ENCODE assay signal across 22 mouse cellular contexts in genomic region chr3:61039916-61040315, GRCm38 (mm10). TPM values are rescaled to one million over a fixed set of nuclear protein-coding genes. Genes with fewer than 3 reads are reported as not detected.
DNase-seq lines count a peak whose midpoint lies in the region; ATAC-seq and TF ChIP-seq lines count a peak whose summit lies in the region.
"Had no signal": no experiment of that assay in that cellular context is flagged by ENCODE, and none has a peak within 500 bp of the region (broad histone marks: within the 10 kb centered on the region; RNA-seq: fewer than 3 reads in every experiment).

No protein-coding gene starts in this region.

- no peak for ATAC-seq in hindbrain, postnatal 0 days
- no peak for ATAC-seq in hindbrain, embryonic 11.5 days (ENCODE audit: low FRiP score)
- ATAC-seq in midbrain, postnatal 0 days (ENCODE audit: low FRiP score) = no peak
- no peak for ATAC-seq in midbrain, embryonic 13.5 days
- ATAC-seq: activated CD4-positive, CD25-positive, alpha-beta regulatory T cell, adult 4 months; forebrain, embryonic 15.5 days; inflammation-experienced regulatory T-cells, adult 6 months; Patski had no signal

- no peak overlapping the region for H3K9ac ChIP-seq in hindbrain, postnatal 0 days (replicated peaks; ENCODE audit: low read length)
- no peak overlapping the region for H3K9ac ChIP-seq in hindbrain, embryonic 11.5 days (ENCODE audit: low read depth, low read length)
- H3K9ac ChIP-seq in midbrain, postnatal 0 days (replicated peaks; ENCODE audit: low read length, poor library complexity, severe bottlenecking) = no peak overlapping the region
- H3K9ac ChIP-seq in midbrain, embryonic 13.5 days (replicated peaks) = no peak overlapping the region
- H3K9ac ChIP-seq: embryonic facial prominence, embryonic 15.5 days; forebrain, embryonic 15.5 days; heart, embryonic 15.5 days; hindbrain, embryonic 15.5 days had no signal

- H3K9me3 ChIP-seq in hindbrain, postnatal 0 days (ENCODE audit: low read length) = no peaks in the 10 kb centered on the region
- H3K9me3 ChIP-seq in hindbrain, embryonic 11.5 days (ENCODE audit: control insufficient read depth, low read length) = no peaks in the 10 kb centered on the region
- H3K9me3 ChIP-seq in midbrain, postnatal 0 days (ENCODE audit: low read length) = no peaks in the 10 kb centered on the region
- H3K9me3 ChIP-seq in midbrain, embryonic 13.5 days = no peaks in the 10 kb centered on the region
- H3K9me3 ChIP-seq: embryonic facial prominence, embryonic 15.5 days; forebrain, embryonic 10.5 days; forebrain, embryonic 15.5 days; heart, embryonic 15.5 days; hindbrain, embryonic 10.5 days; hindbrain, embryonic 15.5 days had no signal

- H3K4me2 ChIP-seq in hindbrain, postnatal 0 days (ENCODE audit: low read depth, low read length) = no peak overlapping the region
- H3K4me2 ChIP-seq in hindbrain, embryonic 11.5 days (replicated peaks; ENCODE audit: low read depth, low read length) = no peak overlapping the region
- H3K4me2 ChIP-seq in midbrain, postnatal 0 days (ENCODE audit: low read depth, low read length, poor library complexity, severe bottlenecking) = no peak overlapping the region
- no peak overlapping the region for H3K4me2 ChIP-seq in midbrain, embryonic 13.5 days (replicated peaks)
- H3K4me2 ChIP-seq: embryonic facial prominence, embryonic 15.5 days; forebrain, embryonic 15.5 days; heart, embryonic 11.5 days; heart, embryonic 15.5 days; hindbrain, embryonic 15.5 days had no signal

- TF ChIP-seq CTCF in hindbrain, postnatal 0 days (IDR thresholded peaks at IDR 0.05; ENCODE audit: low read depth) = no peak
- TF ChIP-seq CTCF in midbrain, postnatal 0 days (IDR thresholded peaks at IDR 0.05) = no peak

- DNase-seq in cerebellum, postnatal 14 days = peak; percentile 24 to 49
- no peak for DNase-seq in cerebellum, adult 8-10 months
- DNase-seq in hindbrain, postnatal 0 days (ENCODE audit: low spot score) = peak; percentile 39
- no peak for DNase-seq in hindbrain, embryonic 11.5 days (ENCODE audit: low spot score)
- DNase-seq in midbrain, postnatal 0 days (ENCODE audit: low spot score) = peak; percentile 26
- no peak for DNase-seq in spleen, postnatal 36 days (ENCODE audit: low spot score in 2 of 2)
- DNase-seq: adrenal gland, postnatal 14 days; cerebellum, adult 18-20 months; gastrocnemius, postnatal 10 days; heart, adult 2 months had no signal

- no peak overlapping the region for H3K4me3 ChIP-seq in hindbrain, postnatal 0 days (ENCODE audit: low read length)
- no peak overlapping the region for H3K4me3 ChIP-seq in hindbrain, embryonic 11.5 days (ENCODE audit: low read depth, low read length)
- H3K4me3 ChIP-seq in midbrain, postnatal 0 days (ENCODE audit: low read depth, low read length) = no peak overlapping the region
- no peak overlapping the region for H3K4me3 ChIP-seq in midbrain, embryonic 13.5 days (replicated peaks)
- H3K4me3 ChIP-seq: embryonic facial prominence, embryonic 15.5 days; erythroblast, embryonic 14.5 days; forebrain, embryonic 10.5 days; forebrain, embryonic 15.5 days; heart, adult 2 months; heart, embryonic 15.5 days; hindbrain, embryonic 10.5 days; hindbrain, embryonic 15.5 days had no signal

- no peaks in the 10 kb centered on the region for H3K27me3 ChIP-seq in hindbrain, postnatal 0 days (ENCODE audit: insufficient read depth, low read length)
- H3K27me3 ChIP-seq in hindbrain, embryonic 11.5 days (ENCODE audit: control insufficient read depth, insufficient read depth, low read length) = no peaks in the 10 kb centered on the region
- no peaks in the 10 kb centered on the region for H3K27me3 ChIP-seq in midbrain, postnatal 0 days (ENCODE audit: insufficient read depth, low read length)
- no peaks in the 10 kb centered on the region for H3K27me3 ChIP-seq in midbrain, embryonic 13.5 days
- H3K27me3 ChIP-seq: embryonic facial prominence, embryonic 15.5 days; forebrain, embryonic 15.5 days; heart, embryonic 15.5 days; hindbrain, embryonic 15.5 days had no signal

- no peak overlapping the region for H3K27ac ChIP-seq in hindbrain, postnatal 0 days
- H3K27ac ChIP-seq in hindbrain, embryonic 11.5 days (ENCODE audit: low read depth, low read length) = no peak overlapping the region
- no peak overlapping the region for H3K27ac ChIP-seq in midbrain, postnatal 0 days (ENCODE audit: low read depth, low read length)
- no peak overlapping the region for H3K27ac ChIP-seq in midbrain, embryonic 13.5 days
- H3K27ac ChIP-seq: embryonic facial prominence, embryonic 15.5 days; forebrain, embryonic 10.5 days; forebrain, embryonic 15.5 days; heart, adult 2 months; heart, embryonic 15.5 days; hindbrain, embryonic 10.5 days; hindbrain, embryonic 15.5 days had no signal

- H3K4me1 ChIP-seq in hindbrain, postnatal 0 days (ENCODE audit: insufficient read depth, low read length) = no peaks in the 10 kb centered on the region
- no peaks in the 10 kb centered on the region for H3K4me1 ChIP-seq in hindbrain, embryonic 11.5 days (replicated peaks; ENCODE audit: control insufficient read depth, insufficient read depth, low read length)
- no peaks in the 10 kb centered on the region for H3K4me1 ChIP-seq in midbrain, postnatal 0 days (ENCODE audit: insufficient read depth, low read length)
- no peaks in the 10 kb centered on the region for H3K4me1 ChIP-seq in midbrain, embryonic 13.5 days (replicated peaks)
- H3K4me1 ChIP-seq: embryonic facial prominence, embryonic 15.5 days; forebrain, embryonic 10.5 days; forebrain, embryonic 15.5 days; heart, embryonic 15.5 days; hindbrain, embryonic 15.5 days had no signal

- H3K36me3 ChIP-seq in hindbrain, postnatal 0 days (ENCODE audit: insufficient read depth, low read length) = no peaks in the 10 kb centered on the region
- H3K36me3 ChIP-seq in hindbrain, embryonic 11.5 days (ENCODE audit: control insufficient read depth, insufficient read depth, low read length) = no peaks in the 10 kb centered on the region
- no peaks in the 10 kb centered on the region for H3K36me3 ChIP-seq in midbrain, postnatal 0 days (ENCODE audit: insufficient read depth, low read length)
- H3K36me3 ChIP-seq in midbrain, embryonic 13.5 days = no peaks in the 10 kb centered on the region
- H3K36me3 ChIP-seq: embryonic facial prominence, embryonic 15.5 days; forebrain, embryonic 10.5 days; forebrain, embryonic 15.5 days; heart, embryonic 15.5 days; hindbrain, embryonic 10.5 days; hindbrain, embryonic 15.5 days had no signal

- WGBS in hindbrain, postnatal 0 days = 36% methylated on average over 5 of the region's 5 CpGs
- whole genome bisulfite sequencing in hindbrain, embryonic 11.5 days = 66% methylated on average over 5 of the region's 5 CpGs
- WGBS in midbrain, postnatal 0 days = 70% methylated on average over 5 of the region's 5 CpGs
- 69% methylated on average over 5 of the region's 5 CpGs for WGBS in midbrain, embryonic 13.5 days

RNA-seq across cellular contexts. Expression of gene P2ry1, which starts 37.3 kb away (rescaled TPM):
- total RNA-seq in hindbrain, postnatal 0 days (2014; rRNA removed) = 9.6 and 13.4 TPM in 2 replicates
- 3.9 and 5.6 TPM in 2 replicates for polyA plus RNA-seq in hindbrain, postnatal 0 days (2015; fragmentation: Nextera tagmentation; extraction: Ambion mirVana)
- polyA plus RNA-seq in hindbrain, embryonic 11.5 days (2014; fragmentation: Nextera tagmentation; extraction: Ambion mirVana) = 4.3 and 4.7 TPM in 2 replicates
- 12.7 and 14.7 TPM in 2 replicates for total RNA-seq in midbrain, postnatal 0 days (2014; rRNA removed)
- 3.9 and 5.3 TPM in 2 replicates for polyA plus RNA-seq in midbrain, postnatal 0 days (2015; fragmentation: Nextera tagmentation; extraction: Ambion mirVana)
- 3.4 and 3.5 TPM in 2 replicates for polyA plus RNA-seq in midbrain, embryonic 13.5 days (2015; fragmentation: Nextera tagmentation; extraction: Ambion mirVana)

Comparison
In these comparisons a context has a peak if more than half of its experiments do, and no peak if none do; other contexts are left out.
1. DNase-seq: peak in cerebellum, postnatal 14 days (2 of 2), hindbrain, postnatal 0 days (single experiment) and midbrain, postnatal 0 days (single experiment); none in cerebellum, adult 8-10 months (single experiment), hindbrain, embryonic 11.5 days (single experiment) and spleen, postnatal 36 days (0 of 2).